Mouse (Mus musculus) limb, embryonic 11.5 days (tissue): ENCODE measurements around the gene Clstn3. TPM values are rescaled to one million over a fixed set of nuclear protein-coding genes. Genes with fewer than 3 reads are reported as not detected.

Experiments used
- ATAC-seq: fragments of 200-750 bp; cut with Nextera tagmentation; 2 replicates; pipeline ENCODE4 v1.8.0; 2017; ENCODE audit warnings: low read depth; ENCODE audit not compliant: insufficient number of reproducible peaks, low FRiP score, low TSS enrichment
- DNase-seq: peaks from one replicate; pipeline ENCODE4 v3.0.0-alpha.2; 2015; ENCODE audit warnings: low spot score
- H3K27ac ChIP-seq: fragments of 300-500 bp; sonication (generic); replicated peaks from 2 replicates; pipeline ENCODE4 v1.5.1; 2014; ENCODE audit warnings: low read depth, mild to moderate bottlenecking, low read length
- H3K27me3 ChIP-seq: fragments of 300-500 bp; sonication (generic); 2 replicates; pipeline ENCODE4 v1.6.1; 2014; ENCODE audit warnings: mild to moderate bottlenecking, low read length, mixed read lengths; ENCODE audit not compliant: control insufficient read depth, insufficient read depth
- H3K36me3 ChIP-seq: fragments of 300-500 bp; sonication (generic); 2 replicates; pipeline ENCODE4 v1.6.1; 2014; ENCODE audit warnings: mild to moderate bottlenecking, low read length, moderate library complexity, mixed read lengths; ENCODE audit not compliant: control insufficient read depth, insufficient read depth
- H3K4me1 ChIP-seq: fragments of 300-500 bp; sonication (generic); 2 replicates; pipeline ENCODE4 v1.6.1; 2014; ENCODE audit warnings: low read length, mixed read lengths; ENCODE audit not compliant: control insufficient read depth, insufficient read depth
- H3K4me2 ChIP-seq: fragments of 300-500 bp; sonication (generic); 2 replicates; pipeline ENCODE4 v1.6.1; 2014; ENCODE audit warnings: low read depth, mild to moderate bottlenecking, moderate library complexity; ENCODE audit not compliant: severe bottlenecking
- H3K4me3 ChIP-seq: fragments of 300-500 bp; sonication (generic); 2 replicates; pipeline ENCODE4 v1.5.1; 2014; ENCODE audit warnings: low read depth, low read length
- H3K9ac ChIP-seq: fragments of 300-500 bp; sonication (generic); 2 replicates; pipeline ENCODE4 v1.6.1; 2014; ENCODE audit warnings: mild to moderate bottlenecking, low read length
- H3K9me3 ChIP-seq: fragments of 300-500 bp; sonication (generic); 2 replicates; pipeline ENCODE4 v1.6.1; 2016; ENCODE audit warnings: low read length; ENCODE audit not compliant: control insufficient read depth
- WGBS: fragments of 180-500 bp; shearing (Covaris S2); extraction: QIAGEN DNeasy Blood & Tissue Kit; methylation state at CpG from one replicate; pipeline ENCODE4 v1.1.7; 2014; 5-methylcytosine and 5-hydroxymethylcytosine counted together
- polyA plus RNA-seq: library from polyadenylated mRNA; unstranded; fragments of >200 nt; fragmentation: Nextera tagmentation; extraction: Ambion mirVana; gene quantifications from 2 replicates; pipeline ENCODE4 v1.2.1, GENCODE M21; 2014

Gene Clstn3
- polyA plus RNA-seq, 1 experiment from 2014 or later = 4.4 TPM

- Histone ChIP-seq H3K9me3 (no peaks in the 10 kb centered on the region), H3K4me3 (no peak overlapping the region), H3K36me3 (no peaks in the 10 kb centered on the region), H3K4me1 (no peaks in the 10 kb centered on the region), H3K4me2 (no peak overlapping the region), H3K27me3 (no peaks in the 10 kb centered on the region), H3K27ac (no peak overlapping the region), H3K9ac (no peak overlapping the region)
- ATAC-seq = no peak
- 75% methylated on average over 4 of the region's 4 CpGs for WGBS
- no peak for DNase-seq
Observed at GRCm38 (mm10) chr6:124501473-124501872, 36.9 kb upstream of the Clstn3 start.

GRCm38 (mm10) chr6:124499914-124500566 lies 35.4 kb upstream of the Clstn3 start:
- Histone ChIP-seq H3K4me3 (no peak overlapping the region), H3K9me3 (no peaks in the 10 kb centered on the region), H3K4me1 (no peaks in the 10 kb centered on the region), H3K36me3 (no peaks in the 10 kb centered on the region), H3K27ac (no peak overlapping the region), H3K4me2 (no peak overlapping the region), H3K27me3 (no peaks in the 10 kb centered on the region), H3K9ac (no peak overlapping the region)
- DNase-seq (no peak), ATAC-seq (no peak; the same call in 1 of the 2 replicates)
- WGBS = 36% methylated on average over 10 of the region's 10 CpGs

DNA sequence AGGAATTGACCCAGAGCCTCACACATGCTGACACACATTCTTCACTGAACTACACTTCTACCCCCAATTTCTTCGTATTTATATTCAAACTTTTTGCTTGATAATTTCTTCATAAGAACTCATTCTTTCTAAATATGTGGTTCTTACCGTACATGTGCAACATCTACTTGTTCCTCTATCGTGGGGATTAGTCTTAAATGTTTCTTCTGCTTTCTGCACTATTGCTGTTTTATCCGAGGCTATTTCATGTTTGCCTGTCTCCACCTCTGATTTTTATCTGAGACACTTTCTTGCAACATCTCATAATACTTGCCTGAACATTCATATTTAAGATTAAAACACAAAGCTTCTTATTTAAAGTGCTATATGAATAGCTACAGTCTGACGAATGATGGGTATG lies 31.5 kb upstream of the Clstn3 start:
- Histone ChIP-seq H3K4me2 (no peak overlapping the region), H3K9me3 (no peaks in the 10 kb centered on the region), H3K27ac (no peak overlapping the region), H3K27me3 (no peaks in the 10 kb centered on the region), H3K4me1 (no peaks in the 10 kb centered on the region), H3K36me3 (no peaks in the 10 kb centered on the region), H3K9ac (no peak overlapping the region), H3K4me3 (no peak overlapping the region)
- DNase-seq (no peak), ATAC-seq (no peak)
- WGBS = 90% methylated on average over 5 of the region's 5 CpGs

DNA sequence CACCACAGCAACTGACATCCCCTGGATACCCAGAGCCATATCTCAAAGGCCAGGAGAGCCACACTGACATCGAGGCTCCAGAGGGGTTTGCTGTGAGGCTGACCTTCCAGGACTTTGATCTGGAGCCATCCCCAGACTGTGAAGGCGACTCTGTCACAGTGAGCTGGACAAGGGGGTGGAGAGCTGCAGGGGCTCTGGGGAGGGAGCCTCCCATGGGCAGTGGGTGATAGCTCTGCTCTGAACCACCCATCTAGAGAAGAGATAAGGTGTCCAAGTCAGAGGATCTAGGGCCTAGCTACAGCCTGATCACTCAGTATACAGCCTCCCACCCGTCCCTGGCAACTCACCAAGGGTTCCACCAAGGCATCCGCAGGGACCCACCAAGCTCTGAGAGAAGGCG lies 29.3 kb upstream of the Clstn3 start:
- Histone ChIP-seq H3K4me1 (no peaks in the 10 kb centered on the region), H3K27me3 (no peaks in the 10 kb centered on the region), H3K36me3 (no peaks in the 10 kb centered on the region), H3K4me2 (no peak overlapping the region), H3K4me3 (no peak overlapping the region), H3K27ac (no peak overlapping the region), H3K9ac (no peak overlapping the region), H3K9me3 (no peaks in the 10 kb centered on the region)
- ATAC-seq (no peak), DNase-seq (no peak)
- WGBS = 77% methylated on average over 5 of the region's 5 CpGs

DNA sequence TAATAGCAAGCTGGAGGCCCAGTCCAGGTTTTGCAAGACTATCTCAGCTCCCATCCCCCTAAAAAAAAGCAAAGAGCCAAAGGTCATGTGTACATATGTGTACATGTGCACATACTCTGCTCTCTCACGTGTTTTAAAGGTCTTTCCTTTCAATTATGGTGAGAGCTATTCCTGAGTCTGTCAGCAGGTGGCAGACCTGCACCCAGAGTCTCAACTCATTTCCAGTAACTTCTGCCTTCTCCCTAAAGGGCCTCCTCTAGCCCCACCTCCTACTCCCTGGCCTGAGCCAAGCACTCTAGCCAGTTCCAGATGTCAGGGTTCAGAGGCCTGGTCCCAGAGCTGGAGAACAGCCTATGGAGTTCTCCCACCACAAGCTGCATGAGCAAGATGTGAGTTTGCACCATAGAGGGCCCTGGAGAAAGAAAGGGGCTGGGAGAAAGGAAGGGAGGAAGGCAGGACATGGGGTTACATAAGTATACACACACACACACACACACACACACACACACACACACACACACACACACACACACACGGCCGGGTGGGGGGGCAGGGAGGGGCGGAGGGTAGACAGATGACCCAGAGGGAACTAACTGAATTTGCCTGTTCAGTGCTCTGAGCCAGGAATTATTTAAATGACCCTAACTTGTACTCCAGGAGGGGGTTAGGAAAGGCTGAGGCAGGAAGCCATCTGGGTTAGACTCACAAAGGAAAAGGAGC lies 28.4 kb upstream of the Clstn3 start, which contains the start of gene C1rl:
Gene C1rl, plus strand, starts transcription at position 272 of the 720 bp plus-strand sequence.
- no peak within 1 kb of the TSS for H3K9ac ChIP-seq
- H3K9me3 ChIP-seq = no peaks in the 10 kb centered on the region
- H3K4me2 ChIP-seq = no peak within 1 kb of the TSS
- no peak within 1 kb of the TSS for H3K27ac ChIP-seq
- no peaks in the 10 kb centered on the region for H3K36me3 ChIP-seq
- peak; percentile 89 for ATAC-seq
- H3K4me1 ChIP-seq = no peaks in the 10 kb centered on the region
- peak; percentile 90 for DNase-seq
- WGBS = 44% methylated on average over 4 of the region's 4 CpGs
- no peak within 1 kb of the TSS for H3K4me3 ChIP-seq
- H3K27me3 ChIP-seq = no peaks in the 10 kb centered on the region

DNA sequence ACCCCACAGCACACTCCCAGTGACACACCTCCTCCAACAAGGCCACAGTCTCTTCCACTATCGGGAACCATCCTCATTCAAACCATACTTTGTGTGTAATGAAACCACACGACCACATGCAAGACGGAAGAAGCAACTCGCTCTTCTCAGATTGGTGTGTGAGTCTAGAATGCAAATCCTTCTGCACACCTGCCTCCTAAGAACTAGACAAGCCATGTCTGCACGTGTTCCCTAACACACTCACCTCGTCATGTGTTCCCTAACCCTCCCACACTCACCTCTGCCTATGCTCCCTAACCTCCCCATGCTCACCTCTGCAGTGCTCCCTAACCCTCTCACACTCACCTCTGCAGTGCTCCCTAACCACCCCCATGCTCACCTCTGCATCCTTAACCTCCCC lies 26.8 kb upstream of the Clstn3 start:
- H3K27ac ChIP-seq = no peak overlapping the region
- ATAC-seq = no peak
- no peak for DNase-seq
- no peak overlapping the region for H3K9ac ChIP-seq
- H3K4me2 ChIP-seq = no peak overlapping the region
- no peaks in the 10 kb centered on the region for H3K9me3 ChIP-seq
- H3K4me3 ChIP-seq = no peak overlapping the region
- no peaks in the 10 kb centered on the region for H3K4me1 ChIP-seq
- 80% methylated on average over 6 of the region's 6 CpGs for WGBS
- H3K36me3 ChIP-seq = no peaks in the 10 kb centered on the region
- H3K27me3 ChIP-seq = no peaks in the 10 kb centered on the region

DNA sequence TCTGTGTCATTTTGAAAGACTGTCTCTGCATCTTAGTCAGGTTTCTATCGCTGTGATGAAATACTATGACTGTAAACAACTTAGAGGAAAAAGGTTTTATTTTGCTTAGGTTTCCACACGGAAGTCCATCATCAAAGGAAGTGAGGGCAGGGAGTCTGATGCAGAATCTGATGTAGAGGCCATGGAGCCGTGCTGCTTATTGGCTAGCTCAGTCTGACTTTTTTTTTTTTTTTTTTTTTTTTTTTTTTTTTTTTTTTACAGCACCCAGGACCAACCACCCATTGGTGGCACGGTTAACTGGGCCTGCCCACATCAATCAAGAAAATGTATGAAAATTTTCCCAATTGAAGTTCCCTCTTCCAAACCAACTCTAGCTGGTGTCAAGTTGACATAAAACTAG lies 24.4 kb upstream of the Clstn3 start:
- no peaks in the 10 kb centered on the region for H3K27me3 ChIP-seq

GRCm38 (mm10) chr6:124487509-124487908 lies 22.9 kb upstream of the Clstn3 start:
- H3K36me3 ChIP-seq = no peaks in the 10 kb centered on the region
- no peak overlapping the region for H3K9ac ChIP-seq
- no peak overlapping the region for H3K4me3 ChIP-seq
- H3K4me1 ChIP-seq = no peaks in the 10 kb centered on the region
- no peaks in the 10 kb centered on the region for H3K9me3 ChIP-seq
- 48% methylated on average over 2 of the region's 2 CpGs for WGBS
- H3K27me3 ChIP-seq = no peaks in the 10 kb centered on the region
- no peak overlapping the region for H3K27ac ChIP-seq
- DNase-seq (no peak), ATAC-seq (no peak)
- H3K4me2 ChIP-seq = no peak overlapping the region

More for the DNA sequence above, 24.4 kb upstream of the Clstn3 start:
- DNase-seq (no peak), ATAC-seq (no peak)
- Histone ChIP-seq H3K4me1 (no peaks in the 10 kb centered on the region), H3K27ac (no peak overlapping the region), H3K36me3 (no peaks in the 10 kb centered on the region), H3K9ac (no peak overlapping the region), H3K4me2 (no peak overlapping the region), H3K9me3 (no peaks in the 10 kb centered on the region), H3K4me3 (no peak overlapping the region)
- WGBS = 77% methylated on average over 4 of the region's 4 CpGs
